Mouse (Mus musculus) gonadal fat pad, adult 2 months (tissue): ENCODE results near the gene Ubfd1. TPM values are rescaled to one million over a fixed set of nuclear protein-coding genes. Genes with fewer than 3 reads are reported as not detected.

Experiments used
- DNase-seq: peaks from one replicate; pipeline ENCODE4 v3.0.0-alpha.2; 2012; ENCODE audit warnings: low read depth
- polyA plus RNA-seq: library from polyadenylated mRNA; depleted of rRNA; stranded (reverse); fragments of >200 nt; gene quantifications from 2 replicates; pipeline ENCODE4 v1.2.3, GENCODE M21; 2012; rRNA removed

The Ubfd1 gene
- polyA plus RNA-seq, result 31.5 and 36.7 TPM in 2 replicates

DNA sequence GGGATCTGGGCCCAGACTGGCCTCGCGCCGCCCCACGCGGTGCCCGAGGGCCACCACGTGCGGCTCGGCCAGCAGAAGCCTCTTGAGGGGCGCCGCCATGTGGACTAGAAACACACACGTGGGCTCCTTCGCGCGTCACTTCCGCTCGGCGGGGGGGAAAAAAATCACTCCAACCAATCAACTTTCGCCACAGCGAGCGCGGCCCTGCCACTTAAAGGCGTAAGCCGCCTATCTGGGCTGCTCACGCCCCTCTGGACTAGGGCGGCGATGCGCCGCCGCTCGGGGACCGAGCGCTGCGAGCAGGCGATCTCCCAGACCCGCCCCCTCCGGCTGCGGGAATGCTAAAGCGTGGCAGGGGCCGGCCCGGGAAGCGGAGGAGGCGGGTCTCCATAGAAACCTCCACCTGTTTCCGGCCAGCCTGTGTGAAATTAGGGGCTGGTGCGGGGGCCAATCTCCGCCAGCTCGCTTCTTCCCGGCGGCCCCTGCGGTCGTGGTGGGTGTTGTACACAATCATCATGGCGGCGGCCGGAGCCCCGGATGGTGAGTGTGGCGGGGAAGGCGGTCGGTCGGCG lies at the start of gene Ubfd1, which contains the start of gene Ears2:
Gene Ubfd1 (plus strand): TSS at position 231 of the 572 bp plus-strand sequence.
Gene Ears2 (minus strand): TSS at position 319 of the 572 bp plus-strand sequence.
- no peak for DNase-seq

DNA sequence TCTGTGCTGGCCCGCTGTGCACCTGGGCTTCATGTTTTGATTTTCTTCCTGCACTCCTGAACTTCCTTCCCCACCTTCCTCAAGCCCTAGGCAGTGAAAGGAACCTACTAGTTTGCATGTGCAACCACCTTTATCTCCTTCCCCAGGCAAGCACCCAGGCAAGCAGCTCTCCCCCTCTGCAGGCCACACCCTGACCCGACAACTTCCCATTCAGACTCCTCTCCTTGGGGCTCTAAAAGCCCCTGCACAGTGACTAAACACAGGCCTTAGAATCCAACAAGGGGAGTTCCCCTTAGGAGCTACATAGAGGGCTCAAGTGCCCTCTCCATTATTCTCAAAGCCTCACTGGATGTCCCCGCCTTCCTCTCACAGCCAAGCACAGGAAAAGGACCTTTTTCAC lies 48.7 kb upstream of the Ubfd1 start:
- DNase-seq, result no peak

GRCm38 (mm10) chr7:122018978-122019377 lies 48.0 kb upstream of the Ubfd1 start:
- DNase-seq, result no peak

- no peak for DNase-seq
Observed at GRCm38 (mm10) chr7:122020273-122020666, 46.7 kb upstream of the Ubfd1 start.

DNA sequence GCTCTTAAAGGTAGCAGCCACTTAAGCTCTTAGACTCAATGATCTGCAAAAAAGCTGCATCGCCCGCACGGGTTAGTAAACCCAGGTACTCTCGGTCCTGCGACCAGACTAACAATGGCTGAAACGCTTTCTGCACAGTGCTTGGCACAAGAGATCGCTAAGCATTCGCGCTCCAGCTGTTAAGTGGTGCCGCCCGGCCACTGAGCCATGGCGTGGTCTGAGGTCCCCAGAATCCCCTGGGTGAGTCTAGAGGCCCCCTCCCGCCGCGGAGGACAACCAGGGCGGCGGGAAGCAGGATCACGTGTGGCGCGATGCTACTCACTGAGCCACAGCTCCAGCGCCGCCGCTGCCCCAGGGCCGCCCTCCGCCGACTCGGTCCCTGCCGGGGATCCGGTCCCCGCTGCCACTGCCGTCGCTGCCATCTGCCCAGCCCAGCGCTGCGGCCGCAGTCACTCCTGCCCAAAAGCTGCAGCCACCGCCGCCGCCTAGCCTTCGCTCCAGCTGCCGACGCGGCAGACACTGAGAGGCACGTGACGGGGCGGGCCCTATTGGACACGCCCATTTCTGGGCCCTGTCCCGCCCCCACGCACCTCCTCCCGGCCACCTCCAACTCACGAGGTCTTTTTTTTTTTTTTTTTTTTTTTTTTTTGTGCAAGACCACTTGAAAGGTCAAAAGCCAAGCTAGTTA lies 46.2 kb upstream of the Ubfd1 start, which contains the start of gene Gga2:
Gene Gga2 (minus strand): TSS at position 556 of the 688 bp plus-strand sequence.
- no peak for DNase-seq

GRCm38 (mm10) chr7:122022131-122022530 lies 44.8 kb upstream of the Ubfd1 start:
- DNase-seq, result no peak

GRCm38 (mm10) chr7:122033371-122033770 lies 33.6 kb upstream of the Ubfd1 start:
- no peak for DNase-seq

- DNase-seq, result no peak
Observed at GRCm38 (mm10) chr7:122034348-122034747, 32.6 kb upstream of the Ubfd1 start.

DNA sequence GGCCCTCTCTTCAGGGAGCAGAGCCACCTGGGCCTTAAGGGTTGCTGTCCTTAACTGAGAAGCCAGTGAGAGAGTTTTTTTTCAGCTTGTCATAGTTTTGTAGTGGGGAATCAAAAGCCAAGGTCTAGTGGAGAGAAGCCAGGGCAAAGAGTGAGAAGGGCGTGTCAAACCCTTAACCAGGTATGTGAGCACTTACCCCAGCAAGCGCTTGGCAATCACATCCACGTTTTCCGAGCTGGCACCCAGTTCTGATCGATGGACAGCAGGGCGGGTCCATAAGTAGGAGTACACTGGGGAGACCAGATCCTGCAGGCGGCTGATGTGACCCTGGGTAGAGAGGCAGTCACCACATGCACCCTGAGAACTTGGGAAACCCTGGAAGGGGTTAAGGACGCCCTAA lies 22.9 kb upstream of the Ubfd1 start:
- DNase-seq, result no peak

- no peak for DNase-seq
Observed at GRCm38 (mm10) chr7:122045181-122045634, 21.8 kb upstream of the Ubfd1 start.

DNA sequence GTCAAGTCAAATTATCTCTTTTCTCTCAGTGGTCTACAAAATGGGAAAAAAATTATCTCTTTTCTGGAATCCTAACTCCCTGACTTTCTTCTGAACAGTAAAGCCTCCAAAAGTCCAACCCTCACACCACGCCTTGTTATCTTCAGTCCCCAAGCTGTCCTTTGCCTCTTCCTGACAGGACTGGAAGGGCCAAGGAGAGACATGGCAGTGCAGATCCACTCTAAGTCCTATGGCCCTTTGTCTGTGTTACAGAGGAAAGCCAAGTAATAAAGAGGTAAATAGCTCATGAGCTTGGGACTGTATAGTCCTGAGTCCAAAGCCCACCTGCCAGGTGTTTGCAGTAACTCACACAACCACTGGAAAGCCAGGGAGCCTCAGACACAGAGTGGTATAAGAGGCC lies 21.3 kb upstream of the Ubfd1 start:
- no peak for DNase-seq

GRCm38 (mm10) chr7:122046813-122047212 lies 20.2 kb upstream of the Ubfd1 start:
- no peak for DNase-seq

GRCm38 (mm10) chr7:122048191-122048590 lies 18.8 kb upstream of the Ubfd1 start:
- DNase-seq, result no peak

- no peak for DNase-seq
Observed at GRCm38 (mm10) chr7:122050834-122051233, 16.1 kb upstream of the Ubfd1 start.

- DNase-seq, result no peak
Observed at GRCm38 (mm10) chr7:122056633-122057032, 10.3 kb upstream of the Ubfd1 start.

- DNase-seq, result no peak
Observed at GRCm38 (mm10) chr7:122065656-122066055, 1.3 kb upstream of the Ubfd1 start.

- DNase-seq, result no peak
Observed at GRCm38 (mm10) chr7:122066102-122066944, 652 bp upstream of the Ubfd1 start.

DNA sequence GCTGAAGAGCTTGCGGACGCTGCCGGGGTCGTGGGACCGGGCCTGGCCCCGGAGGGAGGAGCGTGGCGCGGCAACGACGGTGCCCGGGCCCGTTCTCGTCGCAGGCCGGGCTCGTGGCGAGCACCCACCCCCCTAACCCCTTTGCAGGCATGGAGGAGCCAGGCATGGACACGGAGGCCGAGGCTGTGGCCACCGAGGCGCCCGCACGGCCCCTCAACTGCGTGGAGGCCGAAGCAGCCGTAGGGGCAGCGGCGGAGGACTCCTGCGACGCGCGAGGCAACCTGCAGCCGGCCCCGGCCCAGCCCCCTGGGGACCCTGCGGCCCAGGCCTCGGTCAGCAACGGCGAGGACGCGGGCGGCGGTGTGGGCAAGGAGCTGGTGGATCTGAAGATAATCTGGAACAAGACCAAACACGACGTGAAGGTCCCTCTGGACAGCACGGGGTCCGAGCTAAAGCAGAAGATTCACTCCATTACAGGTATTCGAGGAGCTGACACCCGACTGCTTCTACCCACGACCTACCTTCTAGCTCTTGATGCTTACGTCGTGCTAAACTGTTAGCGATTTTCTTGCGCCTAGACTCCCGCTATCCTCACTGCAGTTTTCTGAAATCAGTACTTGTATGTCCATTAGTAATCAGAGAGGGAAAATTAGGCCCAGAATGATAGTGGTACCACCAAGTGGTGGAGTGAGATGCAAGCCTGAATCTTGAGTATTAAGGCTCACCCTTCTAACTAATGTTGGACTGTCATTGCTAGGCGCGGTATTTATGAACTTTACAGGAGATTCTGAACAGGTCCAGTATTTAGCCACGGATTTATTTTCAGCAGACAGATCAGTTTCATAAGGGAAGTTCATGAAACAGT lies 774 bp downstream of the Ubfd1 start:
- DNase-seq, result no peak

DNA sequence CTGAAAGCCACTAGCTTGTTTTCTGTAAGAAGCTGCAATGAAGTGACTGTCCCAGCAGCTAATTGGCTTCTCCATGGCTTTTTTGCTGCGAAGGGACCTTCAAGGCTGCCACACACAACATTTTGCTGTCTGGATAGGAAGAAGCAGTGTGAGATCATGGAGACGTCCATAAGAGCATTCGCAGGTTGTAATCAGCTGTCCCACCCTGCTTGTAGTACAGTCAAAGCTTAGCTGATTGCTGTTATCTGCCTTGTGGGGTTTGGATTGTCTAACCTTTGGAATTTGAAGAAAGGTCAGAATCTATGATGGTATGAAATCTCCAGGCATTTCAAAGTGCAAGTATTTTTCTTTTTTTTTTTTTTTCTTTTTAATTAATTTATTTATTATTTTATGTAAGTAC lies 7.4 kb downstream of the Ubfd1 start:
- DNase-seq, result no peak

- DNase-seq, result peak; percentile 90
Observed at GRCm38 (mm10) chr7:122079798-122080554, 13.0 kb downstream of the Ubfd1 start.

GRCm38 (mm10) chr7:122081071-122081470 lies 14.1 kb downstream of the Ubfd1 start:
- no peak for DNase-seq
